Mouse (Mus musculus): ENCODE measurements around the gene Dnmt3a. TPM values are rescaled to one million over a fixed set of nuclear protein-coding genes. Genes with fewer than 3 reads are reported as not detected.

The Dnmt3a gene
- total RNA-seq, 2 experiments from 2014 or later = 70.3 to 82.5 TPM

- Histone ChIP-seq H3K4me3 (no peak overlapping the region), H3K27ac (no peak overlapping the region)
- DNase-seq (ENCODE audit: low spot score in 2 of 2) = no peak
- TF ChIP-seq CTCF (conservative IDR thresholded peaks at IDR 0.05) = no peak
Observed at GRCm38 (mm10) chr12:3777682-3778081, 28.1 kb upstream of the Dnmt3a start.

GRCm38 (mm10) chr12:3778286-3778685 lies 27.5 kb upstream of the Dnmt3a start:
- no peak for DNase-seq (ENCODE audit: low spot score in 2 of 2)
- TF ChIP-seq CTCF (conservative IDR thresholded peaks at IDR 0.05) = no peak
- no peak overlapping the region for H3K27ac ChIP-seq
- H3K4me3 ChIP-seq = no peak overlapping the region

GRCm38 (mm10) chr12:3779639-3780038 lies 26.2 kb upstream of the Dnmt3a start:
- peak overlapping the region; percentile 92 for H3K27ac ChIP-seq
- no peak for DNase-seq (ENCODE audit: low spot score in 2 of 2)
- TF ChIP-seq CTCF (conservative IDR thresholded peaks at IDR 0.05) = no peak

GRCm38 (mm10) chr12:3780405-3780891 lies 25.4 kb upstream of the Dnmt3a start:
- Histone ChIP-seq H3K4me3 (no peak overlapping the region), H3K27ac (peak overlapping the region; percentile 92)
- 0 out of 2 replicates have a peak, but pooled peaks have one; percentile 7 for TF ChIP-seq CTCF (conservative IDR thresholded peaks at IDR 0.05)
- DNase-seq (ENCODE audit: low spot score in 2 of 2) = peak in 1 of 2 experiments; percentile 47

More at GRCm38 (mm10) chr12:3779639-3780038, 26.2 kb upstream of the Dnmt3a start:
- no peak overlapping the region for H3K4me3 ChIP-seq

GRCm38 (mm10) chr12:3780931-3781471 lies 24.8 kb upstream of the Dnmt3a start:
- peak overlapping the region; percentile 92 for H3K27ac ChIP-seq
- TF ChIP-seq CTCF (conservative IDR thresholded peaks at IDR 0.05) = no peak
- DNase-seq (ENCODE audit: low spot score in 2 of 2) = no peak
- H3K4me3 ChIP-seq = no peak overlapping the region

GRCm38 (mm10) chr12:3781482-3781881 lies 24.3 kb upstream of the Dnmt3a start:
- TF ChIP-seq CTCF (conservative IDR thresholded peaks at IDR 0.05) = peak; percentile 88
- Histone ChIP-seq H3K4me3 (no peak overlapping the region), H3K27ac (peak overlapping the region; percentile 92)
- DNase-seq (ENCODE audit: low spot score in 2 of 2) = peak; percentile 74 to 85

GRCm38 (mm10) chr12:3783196-3783825 lies 22.5 kb upstream of the Dnmt3a start:
- Histone ChIP-seq H3K27ac (peak overlapping the region; percentile 92), H3K4me3 (no peak overlapping the region)
- no peak for TF ChIP-seq CTCF (conservative IDR thresholded peaks at IDR 0.05)
- DNase-seq (ENCODE audit: low spot score in 2 of 2) = no peak

- no peak for TF ChIP-seq CTCF (conservative IDR thresholded peaks at IDR 0.05)
- Histone ChIP-seq H3K4me3 (no peak overlapping the region), H3K27ac (no peak overlapping the region; the same call in 1 of the 2 replicates)
- no peak for DNase-seq (ENCODE audit: low spot score in 2 of 2)
Observed at GRCm38 (mm10) chr12:3784258-3784657, 21.5 kb upstream of the Dnmt3a start.

- TF ChIP-seq CTCF (conservative IDR thresholded peaks at IDR 0.05) = no peak
- Histone ChIP-seq H3K4me3 (no peak overlapping the region), H3K27ac (no peak overlapping the region; the same call in 1 of the 2 replicates)
- no peak for DNase-seq (ENCODE audit: low spot score in 2 of 2)
Observed at GRCm38 (mm10) chr12:3784729-3785128, 21.1 kb upstream of the Dnmt3a start.

- Histone ChIP-seq H3K4me3 (no peak overlapping the region), H3K27ac (no peak overlapping the region)
- no peak for TF ChIP-seq CTCF (conservative IDR thresholded peaks at IDR 0.05)
- no peak for DNase-seq (ENCODE audit: low spot score in 2 of 2)
Observed at GRCm38 (mm10) chr12:3787041-3787440, 18.8 kb upstream of the Dnmt3a start.

GRCm38 (mm10) chr12:3787541-3787940 lies 18.3 kb upstream of the Dnmt3a start:
- no peak for TF ChIP-seq CTCF (conservative IDR thresholded peaks at IDR 0.05)
- Histone ChIP-seq H3K27ac (no peak overlapping the region), H3K4me3 (no peak overlapping the region)
- no peak for DNase-seq (ENCODE audit: low spot score in 2 of 2)

GRCm38 (mm10) chr12:3788421-3789051 lies 17.3 kb upstream of the Dnmt3a start:
- TF ChIP-seq CTCF (conservative IDR thresholded peaks at IDR 0.05) = no peak
- H3K27ac ChIP-seq = peak overlapping the region; percentile 47
- DNase-seq (ENCODE audit: low spot score in 2 of 2) = no peak

GRCm38 (mm10) chr12:3789626-3790185 lies 16.1 kb upstream of the Dnmt3a start:
- no peak overlapping the region for H3K4me3 ChIP-seq
- no peak overlapping the region for H3K27ac ChIP-seq
- DNase-seq (ENCODE audit: low spot score in 2 of 2) = no peak
- TF ChIP-seq CTCF (conservative IDR thresholded peaks at IDR 0.05) = no peak

More at GRCm38 (mm10) chr12:3788421-3789051, 17.3 kb upstream of the Dnmt3a start:
- H3K4me3 ChIP-seq = no peak overlapping the region
